Mouse (Mus musculus): Measurements from ENCODE around the gene Apon. TPM values are rescaled to one million over a fixed set of nuclear protein-coding genes. Genes with fewer than 3 reads are reported as not detected.
A peak's percentile ranks its signal among the peaks of the same experiment; 100 is the strongest.

The Apon gene
- 0.52 and 0.66 TPM in 2 replicates for polyA plus RNA-seq (2015; fragmentation: Nextera tagmentation; extraction: Ambion mirVana)

DNA sequence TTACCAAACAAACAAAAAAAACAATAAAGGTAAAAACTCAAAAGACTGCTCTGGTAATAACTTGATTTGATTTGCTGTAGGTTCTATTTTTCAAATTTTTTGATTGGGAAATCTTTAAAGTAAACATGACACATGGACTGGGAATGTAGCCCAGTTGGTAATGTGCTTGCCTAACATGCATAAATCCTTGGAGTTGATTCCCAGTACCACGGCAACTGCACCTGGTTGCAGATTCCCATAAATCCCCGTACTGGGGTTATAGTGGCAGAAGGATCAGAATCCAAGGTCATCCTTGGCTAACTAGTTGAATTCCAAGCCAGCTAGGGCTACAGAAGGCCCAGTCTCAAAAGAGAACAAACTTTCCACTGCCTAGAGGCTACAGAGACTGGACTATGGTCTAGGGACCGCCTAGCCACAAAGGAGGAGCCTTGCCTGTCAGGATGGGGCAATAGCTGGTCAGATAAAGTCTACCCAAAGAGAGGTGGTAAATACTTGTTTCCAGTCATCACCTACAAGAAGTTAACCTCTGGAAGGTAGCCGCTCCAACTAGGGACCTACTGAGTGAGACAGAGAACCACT, at the start of gene Apon:
TSS of gene Apon (plus strand) at position 420 of the 579 bp plus-strand sequence.
- H3K9ac ChIP-seq (ENCODE audit: low read length), result no peak within 1 kb of the TSS
- no peaks in the 10 kb centered on the region for H3K9me3 ChIP-seq (replicated peaks; ENCODE audit: control insufficient read depth, low read length)
- peaks cover 15% of the 10 kb centered on the region; the same call in 1 of the 2 replicates for H3K36me3 ChIP-seq (ENCODE audit: control insufficient read depth, insufficient read depth, low read length)
- no peak within 1 kb of the TSS for H3K27ac ChIP-seq (ENCODE audit: low read length)
- no peaks in the 10 kb centered on the region for H3K4me1 ChIP-seq (ENCODE audit: control insufficient read depth, insufficient read depth, low read length)
- no peak within 1 kb of the TSS for H3K4me3 ChIP-seq (replicated peaks; ENCODE audit: low read length)
- no peaks in the 10 kb centered on the region for H3K27me3 ChIP-seq (ENCODE audit: control insufficient read depth, insufficient read depth, low read length)
- no peak for ATAC-seq (ENCODE audit: insufficient read depth, low FRiP score)
- no peak within 1 kb of the TSS for H3K4me2 ChIP-seq (ENCODE audit: low read depth, low read length)
- WGBS, result 67% methylated on average over 4 of the region's 4 CpGs

DNA sequence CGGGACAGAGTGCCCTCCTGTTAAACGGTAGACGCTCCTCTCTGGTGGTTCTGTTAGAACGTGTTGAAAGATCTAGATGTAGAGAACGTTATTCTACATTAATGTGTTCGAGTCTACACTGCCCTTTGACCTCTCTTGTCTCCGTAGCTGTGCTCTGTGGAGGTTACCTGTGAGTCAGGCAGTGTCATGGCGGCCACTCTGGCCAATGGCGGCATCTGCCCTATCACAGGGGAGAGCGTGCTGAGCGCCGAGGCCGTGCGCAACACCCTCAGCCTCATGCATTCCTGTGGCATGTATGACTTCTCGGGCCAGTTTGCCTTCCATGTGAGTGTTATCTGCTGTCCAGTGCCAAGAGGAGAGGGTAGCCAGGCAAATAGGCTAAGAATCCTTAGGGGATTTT, 49.0 kb upstream of the Apon start:
- Histone ChIP-seq H3K9ac (ENCODE audit: low read length) (no peak overlapping the region), H3K36me3 (ENCODE audit: control insufficient read depth, insufficient read depth, low read length) (no peaks in the 10 kb centered on the region), H3K4me1 (ENCODE audit: control insufficient read depth, insufficient read depth, low read length) (no peaks in the 10 kb centered on the region), H3K4me3 (replicated peaks; ENCODE audit: low read length) (no peak overlapping the region), H3K27me3 (ENCODE audit: control insufficient read depth, insufficient read depth, low read length) (no peaks in the 10 kb centered on the region), H3K9me3 (replicated peaks; ENCODE audit: control insufficient read depth, low read length) (no peaks in the 10 kb centered on the region), H3K4me2 (ENCODE audit: low read depth, low read length) (no peak overlapping the region), H3K27ac (ENCODE audit: low read length) (no peak overlapping the region)
- whole genome bisulfite sequencing, result 77% methylated on average over 15 of the region's 15 CpGs
- ATAC-seq (ENCODE audit: insufficient read depth, low FRiP score), result no peak

DNA sequence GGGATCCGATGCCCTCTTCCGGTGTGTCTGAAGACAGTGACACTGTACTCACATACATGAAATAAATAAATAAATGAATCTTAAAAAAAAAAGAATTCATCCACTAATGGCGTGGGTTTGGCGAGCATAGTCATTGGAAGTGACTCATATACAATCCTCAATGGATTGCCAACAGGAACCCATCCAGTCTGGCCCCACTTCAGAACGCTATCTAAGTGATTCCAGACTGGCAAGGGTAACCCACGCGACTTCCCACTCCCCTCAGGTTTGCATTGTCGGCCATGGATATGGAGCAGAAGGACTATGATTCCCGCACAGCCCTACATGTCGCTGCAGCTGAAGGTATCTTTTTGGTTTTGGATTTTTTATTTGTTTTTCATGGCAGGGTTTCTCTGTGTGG, 45.6 kb upstream of the Apon start:
- Histone ChIP-seq H3K36me3 (ENCODE audit: control insufficient read depth, insufficient read depth, low read length) (no peaks in the 10 kb centered on the region), H3K9me3 (replicated peaks; ENCODE audit: control insufficient read depth, low read length) (no peaks in the 10 kb centered on the region), H3K4me2 (ENCODE audit: low read depth, low read length) (no peak overlapping the region), H3K4me3 (replicated peaks; ENCODE audit: low read length) (no peak overlapping the region), H3K9ac (ENCODE audit: low read length) (no peak overlapping the region), H3K4me1 (ENCODE audit: control insufficient read depth, insufficient read depth, low read length) (peaks cover 4% of the 10 kb centered on the region), H3K27ac (ENCODE audit: low read length) (no peak overlapping the region), H3K27me3 (ENCODE audit: control insufficient read depth, insufficient read depth, low read length) (no peaks in the 10 kb centered on the region)
- no peak for ATAC-seq (ENCODE audit: insufficient read depth, low FRiP score)
- WGBS, result 90% methylated on average over 10 of the region's 10 CpGs

DNA sequence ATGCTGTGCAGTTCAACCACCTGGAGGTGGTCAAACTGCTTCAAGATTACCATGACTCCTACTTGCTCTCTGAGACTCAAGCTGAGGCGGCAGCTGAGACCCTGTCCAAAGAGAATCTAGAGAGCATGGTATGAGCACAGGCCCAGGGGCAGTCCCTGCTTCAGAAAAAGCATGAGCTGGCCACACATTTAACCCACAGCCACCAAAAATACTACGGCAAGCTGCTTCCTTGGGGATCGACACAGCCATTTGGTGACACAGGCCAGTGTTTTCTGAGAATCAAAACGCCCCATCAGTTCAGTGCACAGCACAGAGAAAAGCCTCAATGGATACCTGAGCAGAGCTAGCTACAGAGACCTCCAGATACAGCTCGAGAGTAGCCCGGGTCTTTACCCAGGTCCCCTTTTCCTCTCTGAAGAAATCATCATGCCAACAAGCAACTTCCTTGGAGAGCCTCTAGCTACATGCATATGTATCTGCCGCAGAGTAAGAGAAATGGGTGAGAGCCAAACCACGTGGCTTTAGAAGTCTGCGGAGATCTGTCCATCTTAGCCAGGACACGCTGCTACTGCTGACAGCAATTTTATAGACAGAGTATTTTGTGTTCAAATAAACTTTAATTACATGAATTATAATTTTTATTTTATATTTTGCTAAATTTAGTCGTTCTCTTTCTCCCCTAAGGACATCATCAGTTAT, 44.4 kb upstream of the Apon start:
- Histone ChIP-seq H3K9me3 (replicated peaks; ENCODE audit: control insufficient read depth, low read length) (no peaks in the 10 kb centered on the region), H3K9ac (ENCODE audit: low read length) (no peak overlapping the region), H3K4me3 (replicated peaks; ENCODE audit: low read length) (no peak overlapping the region), H3K27ac (ENCODE audit: low read length) (no peak overlapping the region), H3K4me1 (ENCODE audit: control insufficient read depth, insufficient read depth, low read length) (peaks cover 4% of the 10 kb centered on the region), H3K36me3 (ENCODE audit: control insufficient read depth, insufficient read depth, low read length) (no peaks in the 10 kb centered on the region), H3K4me2 (ENCODE audit: low read depth, low read length) (no peak overlapping the region), H3K27me3 (ENCODE audit: control insufficient read depth, insufficient read depth, low read length) (0 out of 2 replicates have a peak, but pooled peaks cover 4% of the 10 kb centered on the region)
- WGBS, result 91% methylated on average over 11 of the region's 11 CpGs
- ATAC-seq (ENCODE audit: insufficient read depth, low FRiP score), result no peak

DNA sequence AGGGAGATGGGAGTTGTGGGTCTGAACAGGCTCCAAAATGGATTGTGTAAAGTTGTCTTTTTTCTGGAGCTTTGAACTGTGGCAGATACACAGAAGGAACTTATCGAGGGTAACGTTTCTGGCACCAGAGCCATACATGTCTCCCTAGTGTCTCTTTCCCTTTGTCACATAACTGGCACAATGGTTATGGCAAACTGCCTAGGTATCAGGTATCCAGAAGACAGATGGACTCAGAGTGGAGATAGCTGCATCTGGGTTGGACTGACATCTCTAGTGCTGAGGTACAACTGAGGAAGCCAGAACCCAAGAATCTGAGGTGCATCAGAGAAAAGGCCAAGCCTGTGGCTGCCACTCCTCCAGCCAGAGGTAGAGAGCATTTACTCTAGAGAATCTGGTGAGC, 43.8 kb upstream of the Apon start:
- Histone ChIP-seq H3K4me1 (ENCODE audit: control insufficient read depth, insufficient read depth, low read length) (peaks cover 4% of the 10 kb centered on the region), H3K36me3 (ENCODE audit: control insufficient read depth, insufficient read depth, low read length) (no peaks in the 10 kb centered on the region), H3K4me3 (replicated peaks; ENCODE audit: low read length) (no peak overlapping the region), H3K27me3 (ENCODE audit: control insufficient read depth, insufficient read depth, low read length) (0 out of 2 replicates have a peak, but pooled peaks cover 4% of the 10 kb centered on the region), H3K9me3 (replicated peaks; ENCODE audit: control insufficient read depth, low read length) (no peaks in the 10 kb centered on the region), H3K27ac (ENCODE audit: low read length) (no peak overlapping the region), H3K9ac (ENCODE audit: low read length) (no peak overlapping the region), H3K4me2 (ENCODE audit: low read depth, low read length) (no peak overlapping the region)
- ATAC-seq (ENCODE audit: insufficient read depth, low FRiP score), result no peak
- 91% methylated on average over 2 of the region's 2 CpGs for WGBS

DNA sequence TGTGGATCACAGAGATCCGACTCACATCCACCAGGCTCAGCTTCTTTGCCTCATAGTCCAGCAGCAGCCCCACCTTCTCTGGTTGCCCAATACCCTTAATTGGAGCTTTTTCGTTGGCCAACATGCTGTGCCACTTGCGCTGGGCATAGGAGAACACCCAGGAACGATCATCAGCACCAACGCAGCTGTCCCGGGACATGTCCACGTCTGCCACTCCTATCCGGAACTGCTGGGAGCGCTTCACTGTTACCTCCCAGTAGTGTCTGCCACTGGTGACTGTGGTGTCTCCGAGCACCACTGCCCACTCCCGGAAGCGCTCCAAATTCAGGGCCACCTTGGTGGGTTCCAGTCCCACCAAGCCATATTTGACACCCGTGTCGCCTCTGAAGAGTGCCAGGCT, 42.9 kb upstream of the Apon start:
- Histone ChIP-seq H3K9ac (ENCODE audit: low read length) (peak overlapping the region; percentile 77), H3K4me1 (ENCODE audit: control insufficient read depth, insufficient read depth, low read length) (peaks cover 4% of the 10 kb centered on the region), H3K27me3 (ENCODE audit: control insufficient read depth, insufficient read depth, low read length) (0 out of 2 replicates have a peak, but pooled peaks cover 4% of the 10 kb centered on the region), H3K4me2 (ENCODE audit: low read depth, low read length) (peak overlapping the region; percentile 91), H3K36me3 (ENCODE audit: control insufficient read depth, insufficient read depth, low read length) (no peaks in the 10 kb centered on the region), H3K27ac (ENCODE audit: low read length) (no peak overlapping the region), H3K9me3 (replicated peaks; ENCODE audit: control insufficient read depth, low read length) (no peaks in the 10 kb centered on the region), H3K4me3 (replicated peaks; ENCODE audit: low read length) (peak overlapping the region; percentile 74)
- 19% methylated on average over 14 of the region's 14 CpGs for WGBS
- no peak for ATAC-seq (ENCODE audit: insufficient read depth, low FRiP score)

DNA sequence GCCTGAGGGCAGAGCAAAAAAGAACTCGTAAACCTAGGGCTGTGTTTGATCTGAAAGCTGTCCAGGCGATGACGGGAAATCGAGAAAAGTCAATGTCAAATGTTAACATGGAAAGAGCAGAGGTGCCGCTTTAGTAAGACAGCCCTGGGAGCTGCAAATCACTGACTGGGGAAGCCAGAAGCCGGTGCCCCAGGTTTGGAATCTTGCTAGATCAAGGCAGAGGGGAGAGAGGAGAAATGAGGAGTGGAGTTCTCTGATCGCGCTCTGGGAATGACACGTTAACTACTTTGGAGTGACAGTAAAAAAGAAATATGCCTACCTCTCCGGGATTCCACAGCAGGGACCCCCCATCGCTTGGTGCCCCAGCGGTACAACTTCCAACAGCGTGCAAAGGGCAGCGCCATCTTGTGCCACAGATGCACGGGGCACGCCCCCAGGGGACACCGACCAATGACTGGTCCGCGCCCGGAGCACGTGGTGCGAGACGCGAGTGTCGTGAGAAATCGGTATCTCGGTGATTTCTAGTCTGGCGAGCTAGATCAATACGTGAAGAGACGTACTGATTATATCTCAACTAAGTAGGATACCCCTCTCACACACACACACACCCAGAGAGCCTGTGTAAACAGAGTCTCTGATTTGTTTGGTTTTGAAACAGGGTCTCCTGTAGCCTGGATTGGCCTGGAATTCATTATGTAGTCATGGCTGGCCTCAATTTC, 42.3 kb upstream of the Apon start, which contains the start of gene Spryd4:
TSS of gene Spryd4 (minus strand) at position 418 of the 719 bp plus-strand sequence.
- H3K27ac ChIP-seq (ENCODE audit: low read length), result no peak within 1 kb of the TSS
- peak within 1 kb of the TSS; percentile 91 for H3K4me2 ChIP-seq (ENCODE audit: low read depth, low read length)
- under 1% methylated on average over 30 of the region's 30 CpGs for WGBS
- H3K9me3 ChIP-seq (replicated peaks; ENCODE audit: control insufficient read depth, low read length), result no peaks in the 10 kb centered on the region
- H3K27me3 ChIP-seq (ENCODE audit: control insufficient read depth, insufficient read depth, low read length), result 0 out of 2 replicates have a peak, but pooled peaks cover 4% of the 10 kb centered on the region
- peak within 1 kb of the TSS; percentile 77 for H3K9ac ChIP-seq (ENCODE audit: low read length)
- peak within 1 kb of the TSS; percentile 74 for H3K4me3 ChIP-seq (replicated peaks; ENCODE audit: low read length)
- H3K36me3 ChIP-seq (ENCODE audit: control insufficient read depth, insufficient read depth, low read length), result no peaks in the 10 kb centered on the region
- ATAC-seq (ENCODE audit: insufficient read depth, low FRiP score), result peak; percentile 90
- H3K4me1 ChIP-seq (ENCODE audit: control insufficient read depth, insufficient read depth, low read length), result peaks cover 4% of the 10 kb centered on the region

DNA sequence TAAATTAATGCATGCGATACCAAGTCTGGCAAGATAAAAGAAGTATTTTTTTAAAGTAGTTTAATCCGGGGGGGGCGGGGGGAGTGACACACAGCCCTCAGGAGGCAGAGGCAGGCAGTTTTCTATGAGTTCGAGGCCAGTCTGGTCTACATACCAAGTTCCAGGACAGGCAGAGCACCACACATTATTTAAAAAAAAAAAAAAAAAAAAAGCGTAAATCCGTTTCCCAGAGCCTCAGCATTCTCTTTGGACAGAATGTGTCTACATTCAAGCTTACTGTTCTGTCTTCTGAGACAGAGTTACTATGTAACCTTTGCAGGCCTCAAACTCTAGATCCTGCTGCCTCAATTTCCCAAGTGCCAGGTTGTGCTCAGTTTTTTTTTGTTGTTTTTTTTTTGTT, 41.7 kb upstream of the Apon start:
- Histone ChIP-seq H3K27me3 (ENCODE audit: control insufficient read depth, insufficient read depth, low read length) (0 out of 2 replicates have a peak, but pooled peaks cover 4% of the 10 kb centered on the region), H3K9me3 (replicated peaks; ENCODE audit: control insufficient read depth, low read length) (no peaks in the 10 kb centered on the region), H3K4me2 (ENCODE audit: low read depth, low read length) (peak overlapping the region; percentile 91), H3K4me1 (ENCODE audit: control insufficient read depth, insufficient read depth, low read length) (peaks cover 4% of the 10 kb centered on the region), H3K9ac (ENCODE audit: low read length) (peak overlapping the region; percentile 77), H3K36me3 (ENCODE audit: control insufficient read depth, insufficient read depth, low read length) (no peaks in the 10 kb centered on the region), H3K27ac (ENCODE audit: low read length) (no peak overlapping the region), H3K4me3 (replicated peaks; ENCODE audit: low read length) (peak overlapping the region; percentile 74)
- ATAC-seq (ENCODE audit: insufficient read depth, low FRiP score), result no peak
- WGBS, result 47% methylated on average over 6 of the region's 6 CpGs

DNA sequence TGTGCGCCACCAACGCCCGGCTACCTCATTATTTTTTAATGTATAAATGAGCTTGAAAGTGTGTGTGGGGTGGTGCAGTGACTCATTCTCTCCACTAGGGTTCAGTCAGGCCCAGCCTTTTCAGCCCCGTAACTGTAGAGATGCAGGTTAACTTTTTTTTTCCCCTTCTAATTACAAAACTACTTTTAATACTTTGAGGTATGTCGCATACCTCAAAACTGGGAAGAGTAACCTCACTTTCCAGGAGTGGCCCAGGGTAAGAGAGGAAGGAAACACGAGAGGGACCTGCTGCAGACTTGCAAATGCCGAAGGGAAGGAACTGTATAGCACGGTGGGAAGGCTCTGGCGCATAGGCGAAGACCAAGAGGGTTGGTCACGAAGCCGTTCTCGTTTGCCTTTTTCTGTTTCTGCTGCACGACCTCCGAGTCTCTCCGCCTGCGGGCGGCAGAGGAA, 41.0 kb upstream of the Apon start:
- Histone ChIP-seq H3K4me2 (ENCODE audit: low read depth, low read length) (peak overlapping the region; percentile 77), H3K4me3 (replicated peaks; ENCODE audit: low read length) (peak overlapping the region; percentile 43), H3K9me3 (replicated peaks; ENCODE audit: control insufficient read depth, low read length) (no peaks in the 10 kb centered on the region), H3K9ac (ENCODE audit: low read length) (peak overlapping the region; percentile 65), H3K36me3 (ENCODE audit: control insufficient read depth, insufficient read depth, low read length) (no peaks in the 10 kb centered on the region), H3K4me1 (ENCODE audit: control insufficient read depth, insufficient read depth, low read length) (peaks cover 4% of the 10 kb centered on the region), H3K27ac (ENCODE audit: low read length) (peak overlapping the region; percentile 42), H3K27me3 (ENCODE audit: control insufficient read depth, insufficient read depth, low read length) (0 out of 2 replicates have a peak, but pooled peaks cover 4% of the 10 kb centered on the region)
- ATAC-seq (ENCODE audit: insufficient read depth, low FRiP score), result peak; percentile 46; the same call in 1 of the 2 replicates
- WGBS, result 1% methylated on average over 18 of the region's 18 CpGs

Data from stomach, embryonic 16.5 days (tissue).